ENCODE assay signal across 8 mouse cellular contexts in genomic region chr2:156305818-156306217, GRCm38 (mm10). TPM values are rescaled to one million over a fixed set of nuclear protein-coding genes. Genes with fewer than 3 reads are reported as not detected.
DNase-seq lines count a peak whose midpoint lies in the region; ATAC-seq lines count a peak whose summit lies in the region.

No protein-coding gene starts in this region.

- no peak overlapping the region for H3K4me3 ChIP-seq in forebrain, embryonic 13.5 days
- no peak overlapping the region for H3K4me3 ChIP-seq in forebrain, embryonic 12.5 days (replicated peaks)
- no peak overlapping the region for H3K4me3 ChIP-seq in neural tube, embryonic 11.5 days (ENCODE audit: low read depth, low read length)
- no peak overlapping the region for H3K4me3 ChIP-seq in kidney, embryonic 15.5 days (replicated peaks)

- H3K27ac ChIP-seq in forebrain, embryonic 13.5 days = no peak overlapping the region
- no peak overlapping the region for H3K27ac ChIP-seq in forebrain, embryonic 12.5 days
- no peak overlapping the region for H3K27ac ChIP-seq in neural tube, embryonic 11.5 days (ENCODE audit: low read depth, low read length)
- H3K27ac ChIP-seq in kidney, embryonic 15.5 days = no peak overlapping the region

- H3K4me2 ChIP-seq in forebrain, embryonic 13.5 days = no peak overlapping the region
- no peak overlapping the region for H3K4me2 ChIP-seq in forebrain, embryonic 12.5 days
- no peak overlapping the region for H3K4me2 ChIP-seq in neural tube, embryonic 11.5 days (ENCODE audit: low read depth)
- no peak overlapping the region for H3K4me2 ChIP-seq in kidney, embryonic 15.5 days

- WGBS in forebrain, embryonic 13.5 days = 79% methylated on average over 2 of the region's 2 CpGs
- 83% methylated on average over 2 of the region's 2 CpGs for WGBS in forebrain, embryonic 12.5 days
- 89% methylated on average over 2 of the region's 2 CpGs for WGBS in neural tube, embryonic 11.5 days
- 73% methylated on average over 2 of the region's 2 CpGs for WGBS in kidney, embryonic 15.5 days

- peak; percentile 19 for DNase-seq in neural tube, embryonic 11.5 days (ENCODE audit: low spot score)
- no peak for DNase-seq in neural tube, embryonic 10.5 days (ENCODE audit: extremely low spot score, low spot score)
- peak; percentile 69 for DNase-seq in retina, embryonic 14.5 days (ENCODE audit: low spot score)
- no peak for DNase-seq in spleen, adult 12 weeks (ENCODE audit: low spot score)

- ATAC-seq in forebrain, embryonic 13.5 days = peak; percentile 45; the same call in 1 of the 2 replicates
- no peak for ATAC-seq in forebrain, embryonic 12.5 days (ENCODE audit: low FRiP score)
- ATAC-seq in neural tube, embryonic 11.5 days (ENCODE audit: insufficient read depth, low FRiP score, low TSS enrichment) = no peak
- ATAC-seq in erythroblast, adult 5-6 weeks (replicated peaks; ENCODE audit: low FRiP score, poor library complexity, severe bottlenecking) = 0 out of 2 replicates have a peak, but pooled peaks have one; percentile 56
- no peak for ATAC-seq in kidney, embryonic 15.5 days (replicated peaks; ENCODE audit: low FRiP score)

- no peaks in the 10 kb centered on the region for H3K4me1 ChIP-seq in forebrain, embryonic 13.5 days
- H3K4me1 ChIP-seq in forebrain, embryonic 12.5 days = no peaks in the 10 kb centered on the region
- no peaks in the 10 kb centered on the region for H3K4me1 ChIP-seq in neural tube, embryonic 11.5 days (ENCODE audit: control insufficient read depth, insufficient read depth, low read length)
- no peaks in the 10 kb centered on the region for H3K4me1 ChIP-seq in kidney, embryonic 15.5 days

- no peaks in the 10 kb centered on the region for H3K9me3 ChIP-seq in forebrain, embryonic 13.5 days (replicated peaks)
- no peaks in the 10 kb centered on the region for H3K9me3 ChIP-seq in forebrain, embryonic 12.5 days
- no peaks in the 10 kb centered on the region for H3K9me3 ChIP-seq in neural tube, embryonic 11.5 days (ENCODE audit: control insufficient read depth, low read length)
- no peaks in the 10 kb centered on the region for H3K9me3 ChIP-seq in kidney, embryonic 15.5 days (replicated peaks)

- H3K9ac ChIP-seq in forebrain, embryonic 13.5 days = no peak overlapping the region
- H3K9ac ChIP-seq in forebrain, embryonic 12.5 days = no peak overlapping the region
- H3K9ac ChIP-seq in neural tube, embryonic 11.5 days (ENCODE audit: low read length) = no peak overlapping the region
- H3K9ac ChIP-seq in kidney, embryonic 15.5 days = no peak overlapping the region

- H3K36me3 ChIP-seq in forebrain, embryonic 13.5 days (ENCODE audit: poor library complexity, severe bottlenecking) = peaks cover 56% of the 10 kb centered on the region
- H3K36me3 ChIP-seq in forebrain, embryonic 12.5 days (replicated peaks) = peaks cover 63% of the 10 kb centered on the region
- peaks cover 3% of the 10 kb centered on the region for H3K36me3 ChIP-seq in neural tube, embryonic 11.5 days (ENCODE audit: control insufficient read depth, insufficient read depth, low read length)
- peaks cover 81% of the 10 kb centered on the region for H3K36me3 ChIP-seq in kidney, embryonic 15.5 days

- H3K27me3 ChIP-seq in forebrain, embryonic 13.5 days = no peaks in the 10 kb centered on the region
- no peaks in the 10 kb centered on the region for H3K27me3 ChIP-seq in forebrain, embryonic 12.5 days
- H3K27me3 ChIP-seq in neural tube, embryonic 11.5 days (ENCODE audit: control insufficient read depth, insufficient read depth, low read length) = no peaks in the 10 kb centered on the region
- H3K27me3 ChIP-seq in kidney, embryonic 15.5 days = no peaks in the 10 kb centered on the region

RNA-seq across cellular contexts. Expression of gene Cnbd2, which starts 6.3 kb away (rescaled TPM):
- 5.4 and 5.7 TPM in 2 replicates for polyA plus RNA-seq in forebrain, embryonic 13.5 days (2015; fragmentation: Nextera tagmentation; extraction: Ambion mirVana)
- 5.0 and 5.2 TPM in 2 replicates for polyA plus RNA-seq in forebrain, embryonic 12.5 days (2016; fragmentation: Nextera tagmentation; extraction: Ambion mirVana)
- 3.1 and 3.2 TPM in 2 replicates for polyA plus RNA-seq in neural tube, embryonic 11.5 days (2014; fragmentation: Nextera tagmentation; extraction: Ambion mirVana)
- total RNA-seq in erythroblast, adult 5-6 weeks (2015; ENCODE audit: low replicate concordance) = 0.38 and 1.0 TPM in 2 replicates
- 1.4 TPM in 1 of 2 replicates, not detected in the other for total RNA-seq in erythroblast, adult 5-6 weeks (2017; ENCODE audit: low replicate concordance)
- 6.3 TPM in 2 replicates for polyA plus RNA-seq in kidney, embryonic 15.5 days (2015; fragmentation: Nextera tagmentation; extraction: Ambion mirVana)

RNA-seq across cellular contexts. Expression of gene Scand1, which starts 6.7 kb away (rescaled TPM):
- 72.2 and 85.3 TPM in 2 replicates for polyA plus RNA-seq in forebrain, embryonic 13.5 days (2015; fragmentation: Nextera tagmentation; extraction: Ambion mirVana)
- 101 and 104 TPM in 2 replicates for polyA plus RNA-seq in forebrain, embryonic 12.5 days (2016; fragmentation: Nextera tagmentation; extraction: Ambion mirVana)
- polyA plus RNA-seq in neural tube, embryonic 11.5 days (2014; fragmentation: Nextera tagmentation; extraction: Ambion mirVana) = 63.0 and 63.8 TPM in 2 replicates
- total RNA-seq in erythroblast, adult 5-6 weeks (2015; ENCODE audit: low replicate concordance) = 2.3 TPM in 1 of 2 replicates, not detected in the other
- total RNA-seq in erythroblast, adult 5-6 weeks (2017; ENCODE audit: low replicate concordance) = 1.9 and 16.4 TPM in 2 replicates
- 68.7 and 71.1 TPM in 2 replicates for polyA plus RNA-seq in kidney, embryonic 15.5 days (2015; fragmentation: Nextera tagmentation; extraction: Ambion mirVana)

Comparison
In these comparisons a context has a peak if more than half of its experiments do, and no peak if none do; other contexts are left out.
1. ATAC-seq: peak in forebrain, embryonic 13.5 days (single experiment) and erythroblast, adult 5-6 weeks (single experiment); none in forebrain, embryonic 12.5 days (single experiment), neural tube, embryonic 11.5 days (single experiment) and kidney, embryonic 15.5 days (single experiment).
2. DNase-seq: peak in neural tube, embryonic 11.5 days (single experiment) and retina, embryonic 14.5 days (single experiment); none in neural tube, embryonic 10.5 days (single experiment) and spleen, adult 12 weeks (single experiment).